14 mouse cellular contexts compared by ENCODE assay signal in the genomic region with DNA sequence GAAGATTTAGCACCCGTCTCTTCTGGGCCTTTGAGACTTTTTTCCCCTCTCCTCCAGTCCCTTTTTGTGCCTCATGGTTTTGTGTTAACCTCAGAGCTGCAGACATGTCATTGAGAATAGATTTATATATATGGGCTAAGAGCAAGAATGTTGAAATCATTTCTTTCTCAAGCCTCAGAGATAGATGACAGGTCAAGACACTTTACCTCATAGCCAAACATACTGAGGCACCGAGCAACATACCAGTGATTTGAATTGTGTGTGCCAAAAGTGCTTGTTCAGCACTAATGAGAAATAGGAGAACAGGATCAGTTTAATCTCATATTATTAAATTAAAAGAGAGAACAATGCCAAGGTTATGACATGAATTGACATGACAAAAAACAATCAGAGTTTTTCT.
A peak's percentile ranks its signal among the peaks of the same experiment; 100 is the strongest.
DNase-seq lines count a peak whose midpoint lies in the region; ATAC-seq and TF ChIP-seq lines count a peak whose summit lies in the region.
"Had no signal": no experiment of that assay in that cellular context is flagged by ENCODE, and none has a peak within 500 bp of the region (broad histone marks: within the 10 kb centered on the region; RNA-seq: fewer than 3 reads in every experiment).

No protein-coding gene starts in this region.

- no peak for TF ChIP-seq POLR2A in CH12.LX (IDR thresholded peaks at IDR 0.05; ENCODE audit: low read depth, low read length)

- H3K4me3 ChIP-seq in kidney, embryonic 15.5 days (replicated peaks), result no peak overlapping the region
- H3K4me3 ChIP-seq in CH12.LX (replicated peaks in 1 of 3; ENCODE audit: low read depth in 2 of 3, low read length in 2 of 3, poor library complexity in 1 of 3), result no peak overlapping the region
- H3K4me3 ChIP-seq in midbrain, embryonic 15.5 days, result no peak overlapping the region
- H3K4me3 ChIP-seq: heart, embryonic 13.5 days; layer of hippocampus, adult 2 months; limb, embryonic 13.5 days; megakaryocyte, embryonic 14.5 days had no signal

- no peaks in the 10 kb centered on the region for H3K79me2 ChIP-seq in CH12.LX (replicated peaks; ENCODE audit: control insufficient read depth, extremely low read depth, insufficient read depth, poor library complexity, severe bottlenecking)

- no peak overlapping the region for H3K9ac ChIP-seq in kidney, embryonic 15.5 days
- no peak overlapping the region for H3K9ac ChIP-seq in CH12.LX (ENCODE audit: insufficient read depth, low read depth)
- H3K9ac ChIP-seq in midbrain, embryonic 15.5 days, result no peak overlapping the region
- H3K9ac ChIP-seq: heart, embryonic 13.5 days; limb, embryonic 13.5 days had no signal

- TF ChIP-seq RAD21 in CH12.LX (IDR thresholded peaks at IDR 0.05; ENCODE audit: low read depth, low read length), result no peak

- DNase-seq in kidney, adult 18-20 months, result no peak
- DNase-seq in 3T3-L1 (ENCODE audit: low read depth, low spot score) (peak; percentile 84), CH12.LX (ENCODE audit: extremely low read depth) (no peak)
- peak; percentile 81 for DNase-seq in fat pad, adult 2 months (ENCODE audit: extremely low read depth, low read depth, low spot score)
- no peak for DNase-seq in layer of hippocampus, adult 9-10 months (ENCODE audit: low spot score)
- DNase-seq: cerebellum, adult 2 months; heart, postnatal 4 days; thymus, postnatal 14 days had no signal

- H3K9me3 ChIP-seq in kidney, embryonic 15.5 days (replicated peaks), result no peaks in the 10 kb centered on the region
- no peaks in the 10 kb centered on the region for H3K9me3 ChIP-seq in CH12.LX (replicated peaks; ENCODE audit: low read length)
- no peaks in the 10 kb centered on the region for H3K9me3 ChIP-seq in midbrain, embryonic 15.5 days
- H3K9me3 ChIP-seq: heart, embryonic 13.5 days; limb, embryonic 13.5 days had no signal

- H3K4me2 ChIP-seq in kidney, embryonic 15.5 days, result no peak overlapping the region
- no peak overlapping the region for H3K4me2 ChIP-seq in CH12.LX (ENCODE audit: insufficient read depth, low read depth, poor library complexity, severe bottlenecking)
- H3K4me2 ChIP-seq in midbrain, embryonic 15.5 days, result no peak overlapping the region
- H3K4me2 ChIP-seq: heart, embryonic 13.5 days; limb, embryonic 13.5 days had no signal

- H3K27me3 ChIP-seq in kidney, embryonic 15.5 days, result no peaks in the 10 kb centered on the region
- no peaks in the 10 kb centered on the region for H3K27me3 ChIP-seq in CH12.LX (replicated peaks)
- H3K27me3 ChIP-seq in midbrain, embryonic 15.5 days (replicated peaks), result no peaks in the 10 kb centered on the region
- H3K27me3 ChIP-seq: heart, embryonic 13.5 days; limb, embryonic 13.5 days; megakaryocyte, embryonic 14.5 days had no signal

- WGBS in kidney, embryonic 15.5 days, result 37% methylated on average over 2 of the region's 2 CpGs
- 75% methylated on average over 2 of the region's 2 CpGs for WGBS in midbrain, embryonic 15.5 days

- no peak for TF ChIP-seq EP300 in CH12.LX (IDR thresholded peaks at IDR 0.05; ENCODE audit: low read length)

- ATAC-seq in kidney, embryonic 15.5 days (replicated peaks; ENCODE audit: low FRiP score), result no peak
- ATAC-seq in midbrain, embryonic 15.5 days (replicated peaks), result no peak

- no peaks in the 10 kb centered on the region for H3K4me1 ChIP-seq in kidney, embryonic 15.5 days
- peaks cover 2 to 5% of the 10 kb centered on the region in 2 experiments; a peak in 2 of 4 replicates for H3K4me1 ChIP-seq in CH12.LX (ENCODE audit: control insufficient read depth in 1 of 2, insufficient read depth in 2 of 2)
- no peaks in the 10 kb centered on the region for H3K4me1 ChIP-seq in midbrain, embryonic 15.5 days
- H3K4me1 ChIP-seq: heart, embryonic 13.5 days; megakaryocyte, embryonic 14.5 days had no signal

- no peaks in the 10 kb centered on the region for H3K36me3 ChIP-seq in kidney, embryonic 15.5 days
- H3K36me3 ChIP-seq in CH12.LX (replicated peaks in 1 of 2; ENCODE audit: control insufficient read depth in 1 of 2, insufficient read depth in 1 of 2, low read length in 1 of 2), result no peaks in the 10 kb centered on the region
- no peaks in the 10 kb centered on the region for H3K36me3 ChIP-seq in midbrain, embryonic 15.5 days (replicated peaks)
- H3K36me3 ChIP-seq: heart, embryonic 13.5 days; limb, embryonic 13.5 days had no signal

- TF ChIP-seq CTCF in CH12.LX (conservative IDR thresholded peaks at IDR 0.05 in 1 of 2, IDR thresholded peaks at IDR 0.05 in 1 of 2; ENCODE audit: low read depth in 2 of 2, low read length in 2 of 2), result no peak

- dilution Hi-C loops in CH12.LX (cut with MboI; ENCODE audit: extremely low pct_ligation_motif_present, extremely low pct_unique_long_range_greater_than_20kb, low sequenced_read_pairs), result no loop called here

- peak overlapping the region; percentile 77; the same call in 1 of the 2 replicates for H3K27ac ChIP-seq in kidney, embryonic 15.5 days
- H3K27ac ChIP-seq in CH12.LX (ENCODE audit: insufficient read depth, low read depth), result no peak overlapping the region
- H3K27ac ChIP-seq in midbrain, embryonic 15.5 days, result no peak overlapping the region
- H3K27ac ChIP-seq: layer of hippocampus, adult 2 months had no signal

- in situ Hi-C loops in CH12.LX (cut with MboI; ENCODE audit: low pct_ligation_motif_present, low pct_unique_long_range_greater_than_20kb, low sequenced_read_pairs), result no loop called here

TF ChIP-seq in CH12.LX, 34 proteins besides CTCF, POLR2A, EP300 and RAD21:
- TF ChIP-seq RCOR1 (conservative IDR thresholded peaks at IDR 0.05; ENCODE audit: low read depth, low read length), result no peak
- peak; percentile 80 for TF ChIP-seq MAFK (IDR thresholded peaks at IDR 0.05; ENCODE audit: insufficient replicate concordance, low read length)

Comparison
In these comparisons a context has a peak if more than half of its experiments do, and no peak if none do; other contexts are left out.
1. DNase-seq: peak in 3T3-L1 (single experiment) and fat pad, adult 2 months (single experiment); none in kidney, adult 18-20 months (single experiment), CH12.LX (single experiment) and layer of hippocampus, adult 9-10 months (single experiment).